Mouse (Mus musculus): Measurements from ENCODE around the gene Ap3m1.
"Not testable (repeated sequence)": the region's sequence is repeated elsewhere in the genome, so short reads cannot be mapped to it uniquely, and the experiment has no call there.

GRCm38 (mm10) chr14:21094161-21094560, 41.9 kb upstream of the Ap3m1 start:
- TF ChIP-seq CTCF, POLR2A (IDR thresholded peaks at IDR 0.05; ENCODE audit: extremely low read depth, insufficient read depth, low read length): not testable (repeated sequence)
